Mouse (Mus musculus) megakaryocyte, embryonic 14.5 days (primary cell): ENCODE results near the gene Smagp. TPM values are rescaled to one million over a fixed set of nuclear protein-coding genes. Genes with fewer than 3 reads are reported as not detected.
A peak's percentile ranks its signal among the peaks of the same experiment; 100 is the strongest.

ENCODE experiments used
- H3K27me3 ChIP-seq: replicated peaks from 2 replicates; pipeline ENCODE3; 2012; ENCODE audit warnings: inconsistent platforms
- H3K36me3 ChIP-seq: replicated peaks from 2 replicates; pipeline ENCODE3; 2012; ENCODE audit warnings: low read length, inconsistent platforms, mixed read lengths
- H3K4me1 ChIP-seq: 2 replicates; pipeline ENCODE4 v1.6.1; 2012; ENCODE audit warnings: inconsistent platforms
- H3K4me3 ChIP-seq: replicated peaks from 2 replicates; pipeline ENCODE3; 2012; ENCODE audit warnings: moderate library complexity, mild to moderate bottlenecking, inconsistent platforms
- H3K9me3 ChIP-seq: 2 replicates; pipeline ENCODE4 v1.6.1; 2012; ENCODE audit warnings: inconsistent platforms
- FLI1 ChIP-seq: IDR thresholded peaks from 2 replicates; pipeline ENCODE4 v1.6.1; 2012; ENCODE audit warnings: low read length, inconsistent platforms, mixed read lengths
- GATA1 ChIP-seq: IDR thresholded peaks from 3 replicates; pipeline ENCODE4 v1.6.1; 2012; ENCODE audit warnings: mixed read lengths, low read length, inconsistent platforms, borderline replicate concordance
- polyA plus RNA-seq: library from polyadenylated mRNA; stranded (reverse); fragments of >175 nt; gene quantifications from 2 replicates; pipeline ENCODE4 v1.2.3, GENCODE M21; 2012; ENCODE audit warnings: low replicate concordance; ENCODE audit not compliant: insufficient read depth

The Smagp gene
- polyA plus RNA-seq, 1 experiment = 57.2 TPM

- peaks cover 73% of the 10 kb centered on the region for H3K36me3 ChIP-seq
- TF ChIP-seq FLI1 = no peak
- TF ChIP-seq GATA1 = no peak
- H3K9me3 ChIP-seq = no peaks in the 10 kb centered on the region
- H3K4me3 ChIP-seq = peak overlapping the region; percentile 91
- no peaks in the 10 kb centered on the region for H3K27me3 ChIP-seq
- peaks cover 73% of the 10 kb centered on the region for H3K4me1 ChIP-seq
These were observed 30.1 kb upstream of the Smagp start for GRCm38 (mm10) chr15:100666851-100667250.

- peak overlapping the region; percentile 91 for H3K4me3 ChIP-seq
- TF ChIP-seq FLI1 (0 out of 2 replicates have a peak, but pooled peaks have one; percentile 57), GATA1 (peak; percentile 72; the same call in 2 of the 3 replicates)
- peaks cover 73% of the 10 kb centered on the region for H3K4me1 ChIP-seq
These were observed 29.5 kb upstream of the Smagp start for GRCm38 (mm10) chr15:100666219-100666696.

GRCm38 (mm10) chr15:100665411-100666218 is 28.9 kb upstream of the Smagp start:
- no peak for TF ChIP-seq FLI1
- TF ChIP-seq GATA1 = no peak
- H3K4me1 ChIP-seq = peaks cover 73% of the 10 kb centered on the region

More at GRCm38 (mm10) chr15:100666219-100666696, 29.5 kb upstream of the Smagp start:
- Histone ChIP-seq H3K9me3 (no peaks in the 10 kb centered on the region), H3K27me3 (no peaks in the 10 kb centered on the region), H3K36me3 (peaks cover 76% of the 10 kb centered on the region)

GRCm38 (mm10) chr15:100664813-100665274 is 28.1 kb upstream of the Smagp start:
- peaks cover 73% of the 10 kb centered on the region for H3K4me1 ChIP-seq

More at GRCm38 (mm10) chr15:100665411-100666218, 28.9 kb upstream of the Smagp start:
- peaks cover 83% of the 10 kb centered on the region for H3K36me3 ChIP-seq
- no peaks in the 10 kb centered on the region for H3K27me3 ChIP-seq
- H3K9me3 ChIP-seq = no peaks in the 10 kb centered on the region
- peak overlapping the region; percentile 91 for H3K4me3 ChIP-seq

GRCm38 (mm10) chr15:100660805-100661204 is 24.1 kb upstream of the Smagp start:
- H3K27me3 ChIP-seq = no peaks in the 10 kb centered on the region
- TF ChIP-seq FLI1 (no peak), GATA1 (no peak)
- H3K36me3 ChIP-seq = peaks cover 100% of the 10 kb centered on the region
- H3K4me1 ChIP-seq = peaks cover 100% of the 10 kb centered on the region
- H3K9me3 ChIP-seq = no peaks in the 10 kb centered on the region
- H3K4me3 ChIP-seq = peak overlapping the region; percentile 80

More at GRCm38 (mm10) chr15:100664813-100665274, 28.1 kb upstream of the Smagp start:
- no peaks in the 10 kb centered on the region for H3K9me3 ChIP-seq
- peak overlapping the region; percentile 91 for H3K4me3 ChIP-seq
- no peak for TF ChIP-seq GATA1
- no peak for TF ChIP-seq FLI1
- peaks cover 91% of the 10 kb centered on the region for H3K36me3 ChIP-seq
- H3K27me3 ChIP-seq = no peaks in the 10 kb centered on the region

GRCm38 (mm10) chr15:100660306-100660705 is 23.6 kb upstream of the Smagp start:
- TF ChIP-seq GATA1 = no peak
- TF ChIP-seq FLI1 = no peak
- Histone ChIP-seq H3K9me3 (no peaks in the 10 kb centered on the region), H3K4me3 (peak overlapping the region; percentile 80), H3K4me1 (peaks cover 100% of the 10 kb centered on the region), H3K27me3 (no peaks in the 10 kb centered on the region), H3K36me3 (peaks cover 97% of the 10 kb centered on the region)

GRCm38 (mm10) chr15:100655201-100655600 is 18.5 kb upstream of the Smagp start:
- no peak for TF ChIP-seq FLI1
- TF ChIP-seq GATA1 = no peak
- Histone ChIP-seq H3K4me1 (peaks cover 86% of the 10 kb centered on the region), H3K27me3 (no peaks in the 10 kb centered on the region), H3K9me3 (no peaks in the 10 kb centered on the region), H3K36me3 (peaks cover 95% of the 10 kb centered on the region), H3K4me3 (no peak overlapping the region)

GRCm38 (mm10) chr15:100654271-100654670 is 17.5 kb upstream of the Smagp start:
- Histone ChIP-seq H3K27me3 (no peaks in the 10 kb centered on the region), H3K36me3 (peaks cover 95% of the 10 kb centered on the region), H3K4me3 (no peak overlapping the region), H3K4me1 (peaks cover 86% of the 10 kb centered on the region), H3K9me3 (no peaks in the 10 kb centered on the region)
- no peak for TF ChIP-seq GATA1
- TF ChIP-seq FLI1 = no peak

GRCm38 (mm10) chr15:100651610-100652009 is 14.9 kb upstream of the Smagp start:
- peaks cover 70% of the 10 kb centered on the region for H3K4me1 ChIP-seq
- no peak overlapping the region for H3K4me3 ChIP-seq
- H3K27me3 ChIP-seq = no peaks in the 10 kb centered on the region
- H3K36me3 ChIP-seq = peaks cover 81% of the 10 kb centered on the region
- TF ChIP-seq FLI1 (no peak), GATA1 (no peak)
- no peaks in the 10 kb centered on the region for H3K9me3 ChIP-seq

- H3K4me3 ChIP-seq = no peak overlapping the region
- no peak for TF ChIP-seq FLI1
- no peak for TF ChIP-seq GATA1
- H3K9me3 ChIP-seq = no peaks in the 10 kb centered on the region
- H3K36me3 ChIP-seq = peaks cover 84% of the 10 kb centered on the region
- H3K4me1 ChIP-seq = peaks cover 70% of the 10 kb centered on the region
- no peaks in the 10 kb centered on the region for H3K27me3 ChIP-seq
These were observed 13.4 kb upstream of the Smagp start for GRCm38 (mm10) chr15:100650111-100650510.
